Mouse (Mus musculus) E14TG2a.4 (cell line): Measurements from ENCODE around the gene Chac1.

Experiments used
- CTCF ChIP-seq: conservative IDR thresholded peaks from 2 replicates; pipeline ENCODE4 v1.5.1; 2014; ENCODE audit warnings: low read length
- POU5F1 ChIP-seq: IDR thresholded peaks from 2 replicates; pipeline ENCODE4 v1.6.1; 2014; ENCODE audit warnings: low read length, borderline replicate concordance

DNA sequence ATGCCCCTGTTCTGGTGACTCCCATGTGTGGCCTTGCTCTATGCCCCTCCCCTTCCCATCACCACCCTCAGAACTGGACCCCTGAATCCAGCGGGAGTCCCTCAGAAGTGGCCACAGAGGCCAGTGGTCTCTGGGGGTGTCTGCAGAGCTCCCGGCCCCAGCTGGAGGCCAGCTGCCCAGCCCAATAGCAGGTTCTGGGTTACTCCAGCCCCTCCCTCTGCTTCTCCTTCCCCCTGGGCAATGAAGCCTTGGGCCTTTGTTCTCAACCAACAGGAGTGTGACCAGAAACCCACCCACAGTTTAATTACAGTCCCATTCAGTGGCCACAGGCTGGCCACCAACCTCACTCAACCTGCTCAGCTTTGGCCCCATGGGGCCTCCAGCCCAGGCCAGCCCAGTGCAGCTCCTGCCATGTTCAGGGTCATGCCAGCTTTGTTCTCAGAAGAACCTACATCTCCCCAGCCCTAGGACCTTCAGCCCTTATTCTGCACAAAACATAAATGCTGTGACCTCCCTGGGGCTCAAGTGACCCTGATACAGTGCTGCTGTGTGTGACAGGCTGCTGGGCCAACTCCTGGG is 38.6 kb upstream of the Chac1 start:
- TF ChIP-seq CTCF (no peak), POU5F1 (no peak)
